Mouse (Mus musculus): ENCODE data around the gene Kremen2. TPM values are rescaled to one million over a fixed set of nuclear protein-coding genes. Genes with fewer than 3 reads are reported as not detected.

The Kremen2 gene
- polyA plus RNA-seq, 1 experiment from 2014 or later = 0.74 TPM

DNA sequence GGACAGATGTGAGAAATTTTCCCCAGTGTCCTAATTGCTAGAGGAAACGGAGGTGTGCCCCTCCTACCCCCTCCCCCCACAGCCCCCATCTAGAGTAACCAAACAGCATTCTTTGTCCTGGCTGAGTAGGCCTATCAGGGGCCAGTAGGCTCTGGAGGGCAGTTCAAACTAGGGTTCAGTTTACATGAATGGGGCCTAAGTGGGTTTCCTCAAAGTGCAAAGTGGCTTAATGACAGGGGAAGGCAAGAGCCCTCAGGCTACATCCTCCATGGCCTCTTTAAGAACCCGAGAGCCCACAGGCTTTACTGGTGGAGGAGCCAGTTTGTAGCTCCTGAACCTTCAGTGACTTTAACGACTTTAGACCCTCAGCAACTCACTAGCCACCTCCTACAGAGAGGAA, 49.8 kb downstream of the Kremen2 start:
- ATAC-seq (ENCODE audit: insufficient read depth, low FRiP score, low read depth) = no peak
- H3K36me3 ChIP-seq = no peaks in the 10 kb centered on the region
- 17% methylated on average over 3 of the region's 3 CpGs for WGBS
- no peak overlapping the region for H3K27ac ChIP-seq
- no peak overlapping the region for H3K4me3 ChIP-seq (replicated peaks)
- H3K9me3 ChIP-seq = no peaks in the 10 kb centered on the region
- H3K27me3 ChIP-seq (replicated peaks) = peaks cover 13% of the 10 kb centered on the region
- no peak overlapping the region for H3K4me2 ChIP-seq
- H3K4me1 ChIP-seq = peaks cover 16% of the 10 kb centered on the region; the same call in 1 of the 2 replicates
- H3K9ac ChIP-seq = no peak overlapping the region

DNA sequence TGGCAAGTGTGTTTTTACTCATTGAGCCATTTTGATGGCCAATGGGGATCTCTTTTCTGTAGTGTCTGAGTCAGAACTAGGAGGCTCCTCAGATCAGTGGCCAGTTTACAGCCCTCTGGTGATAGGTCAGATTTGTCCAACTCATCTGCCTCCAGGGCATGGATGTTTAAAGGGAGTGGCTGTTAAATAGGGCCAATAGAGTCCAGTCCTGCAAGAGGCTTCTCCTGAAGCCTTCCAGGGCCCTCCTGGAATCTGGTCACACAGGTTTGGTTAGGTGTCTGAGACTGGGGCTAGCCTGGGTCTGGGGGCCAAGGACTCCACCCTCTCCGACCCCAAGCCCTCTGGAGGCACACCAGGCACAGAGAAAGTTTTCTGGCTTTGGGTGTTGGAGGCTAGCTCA, 51.1 kb downstream of the Kremen2 start:
- ATAC-seq (ENCODE audit: insufficient read depth, low FRiP score, low read depth) = no peak
- WGBS = 48% methylated on average over 1 of the region's 1 CpGs
- Histone ChIP-seq H3K27ac (no peak overlapping the region), H3K36me3 (no peaks in the 10 kb centered on the region), H3K4me3 (replicated peaks) (no peak overlapping the region), H3K4me1 (peaks cover 13% of the 10 kb centered on the region; the same call in 1 of the 2 replicates), H3K27me3 (replicated peaks) (peaks cover 6% of the 10 kb centered on the region; the same call in 1 of the 2 replicates), H3K9ac (no peak overlapping the region), H3K9me3 (no peaks in the 10 kb centered on the region), H3K4me2 (no peak overlapping the region)

Other genes with a start within 250 kb of the Kremen2 start
- 16.1 and 18.8 TPM in 2 replicates for gene Zfp213, start 181.6 kb downstream of the Kremen2 start, polyA plus RNA-seq (2015; fragmentation: Nextera tagmentation; extraction: Ambion mirVana)
- 10.3 and 12.7 TPM in 2 replicates for gene Zfp13, start 146.3 kb downstream of the Kremen2 start, polyA plus RNA-seq (2015; fragmentation: Nextera tagmentation; extraction: Ambion mirVana)
- gene Zscan10, start 145.0 kb downstream of the Kremen2 start, polyA plus RNA-seq (2015; fragmentation: Nextera tagmentation; extraction: Ambion mirVana) = 0.12 and 0.18 TPM in 2 replicates
- gene Mmp25, start 100.6 kb downstream of the Kremen2 start, polyA plus RNA-seq (2015; fragmentation: Nextera tagmentation; extraction: Ambion mirVana) = 0.66 and 0.78 TPM in 2 replicates
- 9.9 and 12.2 TPM in 2 replicates for gene Bicdl2, start 85.3 kb downstream of the Kremen2 start, polyA plus RNA-seq (2015; fragmentation: Nextera tagmentation; extraction: Ambion mirVana)
- 73.7 and 84.8 TPM in 2 replicates for gene Hcfc1r1, start 72.2 kb downstream of the Kremen2 start, polyA plus RNA-seq (2015; fragmentation: Nextera tagmentation; extraction: Ambion mirVana)
- 37.8 and 39.9 TPM in 2 replicates for gene Thoc6, start 72.0 kb downstream of the Kremen2 start, polyA plus RNA-seq (2015; fragmentation: Nextera tagmentation; extraction: Ambion mirVana)
- 23.8 and 25.4 TPM in 2 replicates for gene Tnfrsf12a, start 68.4 kb downstream of the Kremen2 start, polyA plus RNA-seq (2015; fragmentation: Nextera tagmentation; extraction: Ambion mirVana)
- 92.7 and 122 TPM in 2 replicates for gene Cldn6, start 66.6 kb downstream of the Kremen2 start, polyA plus RNA-seq (2015; fragmentation: Nextera tagmentation; extraction: Ambion mirVana)
- gene Cldn9, start 61.8 kb downstream of the Kremen2 start, polyA plus RNA-seq (2015; fragmentation: Nextera tagmentation; extraction: Ambion mirVana) = 1.8 and 2.4 TPM in 2 replicates
- gene 1520401A03Rik, start 23.1 kb downstream of the Kremen2 start, polyA plus RNA-seq (2015; fragmentation: Nextera tagmentation; extraction: Ambion mirVana) = 0.06 and 0.22 TPM in 2 replicates
- gene Pkmyt1, start 19.5 kb downstream of the Kremen2 start, polyA plus RNA-seq (2015; fragmentation: Nextera tagmentation; extraction: Ambion mirVana) = 47.4 and 49.9 TPM in 2 replicates
- 22.6 and 23.2 TPM in 2 replicates for gene Paqr4, start 5.0 kb downstream of the Kremen2 start, polyA plus RNA-seq (2015; fragmentation: Nextera tagmentation; extraction: Ambion mirVana)
- 48.9 and 50.5 TPM in 2 replicates for gene Flywch1, start 25.8 kb upstream of the Kremen2 start, polyA plus RNA-seq (2015; fragmentation: Nextera tagmentation; extraction: Ambion mirVana)
- 18.1 and 23.5 TPM in 2 replicates for gene Flywch2, start 40.2 kb upstream of the Kremen2 start, polyA plus RNA-seq (2015; fragmentation: Nextera tagmentation; extraction: Ambion mirVana)
- gene Srrm2, start 44.7 kb upstream of the Kremen2 start, polyA plus RNA-seq (2015; fragmentation: Nextera tagmentation; extraction: Ambion mirVana) = 448 and 501 TPM in 2 replicates
- gene Elob, start 83.3 kb upstream of the Kremen2 start, polyA plus RNA-seq (2015; fragmentation: Nextera tagmentation; extraction: Ambion mirVana) = 938 and 1,022 TPM in 2 replicates
- 0.17 TPM in 1 of 2 replicates, not detected in the other for gene Prss33, start 90.2 kb upstream of the Kremen2 start, polyA plus RNA-seq (2015; fragmentation: Nextera tagmentation; extraction: Ambion mirVana)
- 2.9 and 4.0 TPM in 2 replicates for gene Prss32, start 98.0 kb upstream of the Kremen2 start, polyA plus RNA-seq (2015; fragmentation: Nextera tagmentation; extraction: Ambion mirVana)
- gene Prss41, start 98.3 kb upstream of the Kremen2 start, polyA plus RNA-seq (2015; fragmentation: Nextera tagmentation; extraction: Ambion mirVana) = 1.6 and 1.9 TPM in 2 replicates
- gene Prss21, start 122.2 kb upstream of the Kremen2 start, polyA plus RNA-seq (2015; fragmentation: Nextera tagmentation; extraction: Ambion mirVana) = not detected in 2 replicates
- gene Dcpp1, start 135.0 kb upstream of the Kremen2 start, polyA plus RNA-seq (2015; fragmentation: Nextera tagmentation; extraction: Ambion mirVana) = not detected in 2 replicates
- gene Dcpp2, start 135.0 kb upstream of the Kremen2 start, polyA plus RNA-seq (2015; fragmentation: Nextera tagmentation; extraction: Ambion mirVana) = not detected in 2 replicates
- not detected in 2 replicates for gene Dcpp3, start 171.6 kb upstream of the Kremen2 start, polyA plus RNA-seq (2015; fragmentation: Nextera tagmentation; extraction: Ambion mirVana)
- gene Sbp, start 195.8 kb upstream of the Kremen2 start, polyA plus RNA-seq (2015; fragmentation: Nextera tagmentation; extraction: Ambion mirVana) = not detected in 2 replicates
- not detected in 2 replicates for gene Sbpl, start 209.4 kb upstream of the Kremen2 start, polyA plus RNA-seq (2015; fragmentation: Nextera tagmentation; extraction: Ambion mirVana)
- gene Prss30, start 234.7 kb upstream of the Kremen2 start, polyA plus RNA-seq (2015; fragmentation: Nextera tagmentation; extraction: Ambion mirVana) = 0.45 TPM in 1 of 2 replicates, not detected in the other

All from stomach, embryonic 15.5 days (tissue).